25 mouse cellular contexts compared by ENCODE assay signal in the genomic region with DNA sequence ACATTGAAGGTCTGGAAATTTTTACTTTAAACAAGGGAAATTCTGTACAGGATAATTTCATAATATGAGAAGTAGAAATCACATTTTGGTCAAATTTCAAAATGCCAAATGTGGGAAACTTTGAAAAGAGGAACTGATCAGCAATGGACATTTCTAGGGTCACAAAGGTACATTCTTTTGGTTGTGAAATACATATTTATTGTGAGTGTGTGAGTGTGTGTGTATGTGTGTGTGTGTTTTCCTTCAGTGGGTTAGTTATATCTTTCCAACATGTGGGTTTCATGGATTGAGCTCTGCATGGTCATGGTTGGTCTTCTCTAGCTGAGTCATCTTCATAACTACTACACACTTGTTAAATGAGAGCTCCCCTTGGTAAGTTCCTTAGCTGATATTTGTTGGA. TPM values are rescaled to one million over a fixed set of nuclear protein-coding genes. Genes with fewer than 3 reads are reported as not detected.
DNase-seq lines count a peak whose midpoint lies in the region; ATAC-seq and TF ChIP-seq lines count a peak whose summit lies in the region.
"Had no signal": no experiment of that assay in that cellular context is flagged by ENCODE, and none has a peak within 500 bp of the region (broad histone marks: within the 10 kb centered on the region; RNA-seq: fewer than 3 reads in every experiment).

No protein-coding gene starts in this region.

- TF ChIP-seq POLR2A in bone marrow macrophage, adult 2 months (IDR thresholded peaks at IDR 0.05; ENCODE audit: borderline replicate concordance, low read depth, low read length) = no peak

- no peak overlapping the region for H3K9ac ChIP-seq in liver, embryonic 12.5 days
- H3K9ac ChIP-seq: embryonic facial prominence, embryonic 12.5 days; forebrain, embryonic 15.5 days; hindbrain, embryonic 14.5 days had no signal

- no peaks in the 10 kb centered on the region for H3K36me3 ChIP-seq in liver, embryonic 12.5 days
- H3K36me3 ChIP-seq: embryonic facial prominence, embryonic 12.5 days; forebrain, embryonic 15.5 days; heart, embryonic 10.5 days; hindbrain, embryonic 10.5 days had no signal

- intact Hi-C loops in heart, postnatal 10 days (cut with DNase I) = no loop called here

- no peaks in the 10 kb centered on the region for H3K27me3 ChIP-seq in liver, embryonic 12.5 days (replicated peaks)
- H3K27me3 ChIP-seq: embryonic facial prominence, embryonic 12.5 days; forebrain, embryonic 15.5 days had no signal

- H3K4me1 ChIP-seq in liver, embryonic 12.5 days = no peaks in the 10 kb centered on the region
- peaks cover 47% of the 10 kb centered on the region for H3K4me1 ChIP-seq in bone marrow macrophage, adult 2 months (ENCODE audit: control insufficient read depth, insufficient read depth, low read length)
- H3K4me1 ChIP-seq: embryonic facial prominence, embryonic 12.5 days; forebrain, embryonic 15.5 days; heart, embryonic 10.5 days; hindbrain, embryonic 10.5 days had no signal

- H3K9me3 ChIP-seq in liver, embryonic 12.5 days (replicated peaks) = no peaks in the 10 kb centered on the region
- H3K9me3 ChIP-seq: embryonic facial prominence, embryonic 12.5 days; forebrain, embryonic 15.5 days; heart, embryonic 10.5 days; hindbrain, embryonic 10.5 days had no signal

- no peak overlapping the region for H3K4me3 ChIP-seq in liver, embryonic 12.5 days
- H3K4me3 ChIP-seq in bone marrow macrophage, adult 2 months (ENCODE audit: insufficient read depth, low read length) = no peak overlapping the region
- H3K4me3 ChIP-seq: embryonic facial prominence, embryonic 12.5 days; forebrain, embryonic 15.5 days; heart, embryonic 10.5 days; hindbrain, embryonic 10.5 days had no signal

- peak overlapping the region; percentile 20; the same call in 1 of the 2 replicates for H3K27ac ChIP-seq in liver, embryonic 12.5 days
- H3K27ac ChIP-seq in bone marrow macrophage, adult 2 months (ENCODE audit: insufficient read depth, low read depth, low read length) = peak overlapping the region; percentile 77
- H3K27ac ChIP-seq: embryonic facial prominence, embryonic 12.5 days; forebrain, embryonic 15.5 days; heart, embryonic 10.5 days; hindbrain, embryonic 10.5 days; hindbrain, embryonic 14.5 days had no signal

- no peak for DNase-seq in liver
- DNase-seq in heart, postnatal 10 days = no peak
- no peak for DNase-seq in adrenal gland, postnatal 10 days
- DNase-seq in embryo, embryonic 9.5 days (ENCODE audit: extremely low spot score) = no peak
- DNase-seq: adrenal gland, adult 2 months; adrenal gland, postnatal 36 days; cerebellum, adult 11-12 months; cerebellum, adult 9-11 months; embryo, embryonic 11 days; gastrocnemius, postnatal 36 days; heart, postnatal 14 days had no signal

- no peak for ATAC-seq in liver, embryonic 12.5 days
- peak; percentile 42 for ATAC-seq in megakaryocyte, adult 5-6 weeks (ENCODE audit: poor library complexity, severe bottlenecking)
- peak; percentile 26 for ATAC-seq in neutrophil, adult 5-6 weeks (ENCODE audit: extremely low read depth, insufficient number of reproducible peaks, low FRiP score, poor library complexity, severe bottlenecking)
- ATAC-seq: forebrain, embryonic 15.5 days had no signal

- no peak for TF ChIP-seq CTCF in bone marrow macrophage, adult 2 months (IDR thresholded peaks at IDR 0.05; ENCODE audit: low read depth, low read length)

- no peak overlapping the region for H3K4me2 ChIP-seq in liver, embryonic 12.5 days
- H3K4me2 ChIP-seq: embryonic facial prominence, embryonic 12.5 days; forebrain, embryonic 15.5 days; hindbrain, embryonic 14.5 days had no signal

RNA-seq across cellular contexts. Expression of a gene that starts 1.7 kb away (rescaled TPM):
- 1.6 and 1.8 TPM in 2 replicates for polyA plus RNA-seq in liver, embryonic 12.5 days (2016; fragmentation: Nextera tagmentation; extraction: Ambion mirVana)
- 18.7 and 21.0 TPM in 2 replicates for polyA plus RNA-seq in bone marrow macrophage, adult 2 months (2012; ENCODE audit: insufficient read depth, insufficient read length, missing spikeins)
- total RNA-seq in megakaryocyte, adult 5-6 weeks (2015) = 4.9 and 6.5 TPM in 2 replicates
- total RNA-seq in megakaryocyte, adult 5-6 weeks (2017) = 4.3 and 4.6 TPM in 2 replicates
- 56.6 and 61.7 TPM in 2 replicates for total RNA-seq in neutrophil, adult 5-6 weeks (2017)
- under 1 TPM; 0.69 to 0.79 TPM for total RNA-seq in heart, postnatal 10 days (2021)
- 1 to 10 TPM; 1.7 TPM for total RNA-seq in adrenal gland, postnatal 10 days (2021)
- total RNA-seq: ES-E14 had no signal

RNA-seq across cellular contexts. Expression of a gene that starts 17.5 kb away (rescaled TPM):
- 0.08 TPM in 1 of 2 replicates, not detected in the other for polyA plus RNA-seq in liver, embryonic 12.5 days (2016; fragmentation: Nextera tagmentation; extraction: Ambion mirVana)
- polyA plus RNA-seq in bone marrow macrophage, adult 2 months (2012; ENCODE audit: insufficient read depth, insufficient read length, missing spikeins) = not detected in 2 replicates
- not detected in 2 replicates for total RNA-seq in megakaryocyte, adult 5-6 weeks (2015)
- not detected in 2 replicates for total RNA-seq in megakaryocyte, adult 5-6 weeks (2017)
- not detected in 2 replicates for total RNA-seq in neutrophil, adult 5-6 weeks (2017)
- not detected for total RNA-seq in heart, postnatal 10 days (2021)
- total RNA-seq in adrenal gland, postnatal 10 days (2021) = not detected
- total RNA-seq: adrenal gland, adult 2 months; adrenal gland, postnatal 36 days; gastrocnemius, adult 8-10 months; gastrocnemius, postnatal 36 days; heart, adult 18-20 months; heart, postnatal 14 days had no signal
- polyA plus RNA-seq: adrenal gland, adult 2 months; forebrain, embryonic 11.5 days; heart, embryonic 14.5 days; hindbrain, embryonic 14.5 days had no signal

RNA-seq across cellular contexts. Expression of a gene that starts 50.3 kb away (rescaled TPM):
- 1.4 and 2.2 TPM in 2 replicates for polyA plus RNA-seq in liver, embryonic 12.5 days (2016; fragmentation: Nextera tagmentation; extraction: Ambion mirVana)
- polyA plus RNA-seq in bone marrow macrophage, adult 2 months (2012; ENCODE audit: insufficient read depth, insufficient read length, missing spikeins) = 34.6 and 38.6 TPM in 2 replicates
- total RNA-seq in megakaryocyte, adult 5-6 weeks (2015) = 3.5 and 5.0 TPM in 2 replicates
- total RNA-seq in megakaryocyte, adult 5-6 weeks (2017) = 2.6 and 4.2 TPM in 2 replicates
- 15.8 and 18.3 TPM in 2 replicates for total RNA-seq in neutrophil, adult 5-6 weeks (2017)
- total RNA-seq in heart, postnatal 10 days (2021) = 1 to 10 TPM; 2.0 to 2.1 TPM
- total RNA-seq in adrenal gland, postnatal 10 days (2021) = 1 to 10 TPM; 3.3 to 3.5 TPM

RNA-seq across cellular contexts. Expression of a gene that starts 59.0 kb away (rescaled TPM):
- polyA plus RNA-seq in liver, embryonic 12.5 days (2016; fragmentation: Nextera tagmentation; extraction: Ambion mirVana) = 1.7 and 2.4 TPM in 2 replicates
- 65.5 and 75.6 TPM in 2 replicates for polyA plus RNA-seq in bone marrow macrophage, adult 2 months (2012; ENCODE audit: insufficient read depth, insufficient read length, missing spikeins)
- total RNA-seq in megakaryocyte, adult 5-6 weeks (2015) = 7.0 and 11.9 TPM in 2 replicates
- total RNA-seq in megakaryocyte, adult 5-6 weeks (2017) = 6.2 and 6.8 TPM in 2 replicates
- total RNA-seq in neutrophil, adult 5-6 weeks (2017) = 1.2 and 1.3 TPM in 2 replicates
- total RNA-seq in heart, postnatal 10 days (2021) = 1 to 10 TPM; 6.0 to 6.7 TPM
- total RNA-seq in adrenal gland, postnatal 10 days (2021) = 10 to 100 TPM; 10.7 to 11.4 TPM
